Mouse (Mus musculus): ENCODE measurements around the gene Cep70.
A peak's percentile ranks its signal among the peaks of the same experiment; 100 is the strongest.

Cep70 gene

GRCm38 (mm10) chr9:99243190-99243894 lies at the start of gene Cep70:
Gene Cep70 (plus strand): TSS chr9:99243367.
- DNase-seq (ENCODE audit: low read depth, low spot score), result peak; percentile 98

- no peak for DNase-seq (ENCODE audit: low read depth, low spot score)
Measured at GRCm38 (mm10) chr9:99212643-99213042, 30.5 kb upstream of the Cep70 start.

- DNase-seq (ENCODE audit: low read depth, low spot score), result no peak
Measured at GRCm38 (mm10) chr9:99216182-99216581, 27.0 kb upstream of the Cep70 start.

GRCm38 (mm10) chr9:99217999-99218719 lies 25.0 kb upstream of the Cep70 start:
- peak; percentile 85 for DNase-seq (ENCODE audit: low read depth, low spot score)

GRCm38 (mm10) chr9:99221636-99222035 lies 21.5 kb upstream of the Cep70 start:
- no peak for DNase-seq (ENCODE audit: low read depth, low spot score)

- no peak for DNase-seq (ENCODE audit: low read depth, low spot score)
Measured at GRCm38 (mm10) chr9:99224583-99224982, 18.6 kb upstream of the Cep70 start.

- peak; percentile 28 for DNase-seq (ENCODE audit: low read depth, low spot score)
Measured at GRCm38 (mm10) chr9:99229450-99229849, 13.7 kb upstream of the Cep70 start.

- DNase-seq (ENCODE audit: low read depth, low spot score), result peak; percentile 11
Measured at GRCm38 (mm10) chr9:99237139-99237538, 6.0 kb upstream of the Cep70 start, which contains the start of gene Faiml. Gene Faiml (minus strand): TSS chr9:99237239.

GRCm38 (mm10) chr9:99238276-99238675 lies 4.9 kb upstream of the Cep70 start:
- no peak for DNase-seq (ENCODE audit: low read depth, low spot score)

GRCm38 (mm10) chr9:99239256-99239655 lies 3.9 kb upstream of the Cep70 start:
- DNase-seq (ENCODE audit: low read depth, low spot score), result no peak

- no peak for DNase-seq (ENCODE audit: low read depth, low spot score)
Measured at GRCm38 (mm10) chr9:99240571-99240970, 2.6 kb upstream of the Cep70 start.

- DNase-seq (ENCODE audit: low read depth, low spot score), result peak; percentile 85
Measured at GRCm38 (mm10) chr9:99242035-99242434, 1.1 kb upstream of the Cep70 start.

- DNase-seq (ENCODE audit: low read depth, low spot score), result no peak
Measured at GRCm38 (mm10) chr9:99242533-99243189, 506 bp upstream of the Cep70 start.

- DNase-seq (ENCODE audit: low read depth, low spot score), result no peak
Measured at GRCm38 (mm10) chr9:99243895-99244293, 727 bp downstream of the Cep70 start.

GRCm38 (mm10) chr9:99248304-99248703 lies 5.1 kb downstream of the Cep70 start:
- DNase-seq (ENCODE audit: low read depth, low spot score), result peak; percentile 80

GRCm38 (mm10) chr9:99248906-99249305 lies 5.7 kb downstream of the Cep70 start:
- peak; percentile 23 for DNase-seq (ENCODE audit: low read depth, low spot score)

- peak; percentile 25 for DNase-seq (ENCODE audit: low read depth, low spot score)
Measured at GRCm38 (mm10) chr9:99253861-99254260, 10.7 kb downstream of the Cep70 start.

GRCm38 (mm10) chr9:99256206-99256605 lies 13.0 kb downstream of the Cep70 start:
- DNase-seq (ENCODE audit: low read depth, low spot score), result peak; percentile 58

GRCm38 (mm10) chr9:99256821-99257220 lies 13.7 kb downstream of the Cep70 start:
- peak; percentile 75 for DNase-seq (ENCODE audit: low read depth, low spot score)

GRCm38 (mm10) chr9:99258891-99259290 lies 15.7 kb downstream of the Cep70 start:
- peak; percentile 15 for DNase-seq (ENCODE audit: low read depth, low spot score)

- no peak for DNase-seq (ENCODE audit: low read depth, low spot score)
Measured at GRCm38 (mm10) chr9:99304296-99304695, 61.1 kb downstream of the Cep70 start.

- DNase-seq (ENCODE audit: low read depth, low spot score), result no peak
Measured at GRCm38 (mm10) chr9:99306226-99306625, 63.1 kb downstream of the Cep70 start.

All from ZHBTc4 (cell line).